Mouse (Mus musculus) ES-E14 (cell line): ENCODE results near the gene Hoxb1. TPM values are rescaled to one million over a fixed set of nuclear protein-coding genes. Genes with fewer than 3 reads are reported as not detected.
A peak's percentile ranks its signal among the peaks of the same experiment; 100 is the strongest.

ENCODE experiments used
- DNase-seq: peaks from one replicate; pipeline ENCODE4 v3.0.0-alpha.2; 2013; ENCODE audit warnings: low read depth, low spot score
- H3K27ac ChIP-seq: 2 replicates; pipeline ENCODE4 v1.5.1; 2012; ENCODE audit warnings: low read depth, mild to moderate bottlenecking, low read length, moderate library complexity, mixed read lengths; ENCODE audit not compliant: poor library complexity, insufficient read depth, severe bottlenecking
- H3K36me3 ChIP-seq: 2 replicates; pipeline ENCODE4 v1.6.1; 2012; ENCODE audit warnings: mild to moderate bottlenecking, low read length, moderate library complexity, mixed read lengths; ENCODE audit not compliant: control insufficient read depth, poor library complexity, insufficient read depth, severe bottlenecking
- H3K4me1 ChIP-seq, 2 experiments: fragments of 150-350 bp in 1 of 2; sonication (generic) in 1 of 2; 2 replicates each; pipeline ENCODE4 v1.6.1; 2012; ENCODE audit warnings: low read length in 2 of 2, mild to moderate bottlenecking in 1 of 2, mixed read lengths in 1 of 2; ENCODE audit not compliant: control insufficient read depth in 2 of 2, insufficient read depth in 2 of 2, poor library complexity in 1 of 2
- H3K4me3 ChIP-seq, 2 experiments: fragments of 150-350 bp in 1 of 2; sonication (generic) in 1 of 2; 2 replicates each; pipeline ENCODE4 v1.5.1; 2012; ENCODE audit warnings: low read length in 2 of 2, low read depth in 1 of 2, mild to moderate bottlenecking in 1 of 2, mixed read lengths in 1 of 2; ENCODE audit not compliant: insufficient read depth in 1 of 2, poor library complexity in 1 of 2, severe bottlenecking in 1 of 2
- H3K9ac ChIP-seq: 2 replicates; pipeline ENCODE4 v1.6.1; 2012; ENCODE audit warnings: low read depth, mild to moderate bottlenecking, low read length, mixed read lengths; ENCODE audit not compliant: poor library complexity, insufficient read depth, severe bottlenecking
- H3K9me3 ChIP-seq: fragments of 150-350 bp; sonication (generic); 2 replicates; pipeline ENCODE4 v1.6.1; 2012; ENCODE audit warnings: low read depth, mild to moderate bottlenecking, low read length; ENCODE audit not compliant: control insufficient read depth, insufficient read depth
- CHD2 ChIP-seq: IDR thresholded peaks from 2 replicates; pipeline ENCODE4 v1.6.1; 2014; ENCODE audit warnings: mild to moderate bottlenecking, low read depth, low read length, inconsistent platforms
- HCFC1 ChIP-seq: IDR thresholded peaks from 2 replicates; pipeline ENCODE4 v1.6.1; 2012; ENCODE audit warnings: low read length, inconsistent platforms, borderline replicate concordance; ENCODE audit not compliant: insufficient read depth
- MAFK ChIP-seq: IDR thresholded peaks from 2 replicates; pipeline ENCODE4 v1.6.1; 2014; ENCODE audit warnings: mild to moderate bottlenecking, low read depth, low read length, inconsistent platforms; ENCODE audit not compliant: insufficient read depth
- ZC3H11A ChIP-seq: IDR thresholded peaks from 2 replicates; pipeline ENCODE4 v1.6.1; 2012; ENCODE audit warnings: low read depth, mild to moderate bottlenecking, inconsistent platforms, low read length, borderline replicate concordance
- ZNF384 ChIP-seq: IDR thresholded peaks from 2 replicates; pipeline ENCODE4 v1.6.1; 2012; ENCODE audit warnings: low read depth, low read length, inconsistent platforms
- in situ Hi-C, 2 experiments: fragments of 600-800 bp; cut with MboI; formaldehyde crosslinking; loops; one replicate each; pipeline ENCODE4 v1.15.1; 2025; ENCODE audit warnings: low sequenced_read_pairs in 2 of 2, inconsistent platforms in 1 of 2; ENCODE audit not compliant: unreplicated experiment in 2 of 2
- total RNA-seq: library from RNA; depleted of rRNA; stranded (reverse); fragments of 300-350 nt; gene quantifications from 2 replicates; pipeline ENCODE4 v1.2.3, GENCODE M21; 2012

The Hoxb1 gene
- total RNA-seq, 1 experiment: 0.49 TPM

DNA sequence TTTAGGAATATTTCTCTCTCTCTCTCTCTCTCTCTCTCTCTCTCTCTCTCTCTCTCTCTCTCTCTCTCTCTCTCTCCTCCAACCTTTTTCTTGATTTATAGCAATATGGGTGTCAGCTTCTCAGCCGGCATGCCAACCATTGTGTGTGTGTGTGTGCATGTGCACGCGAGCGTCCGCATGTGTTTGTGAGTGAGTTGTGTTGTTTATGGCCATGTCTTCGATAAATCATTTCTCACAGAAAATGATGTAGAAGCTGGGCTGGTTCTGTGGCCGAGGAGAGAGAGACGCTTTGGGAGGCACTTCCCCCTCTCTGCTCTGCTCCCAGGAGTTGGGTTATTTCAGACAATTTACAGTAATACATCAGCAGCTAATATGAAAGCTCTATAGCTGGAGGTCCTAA, 36.9 kb upstream of the Hoxb1 start:
- TF ChIP-seq HCFC1: no peak
- no peak for TF ChIP-seq ZNF384
- no peak for TF ChIP-seq ZC3H11A
- no peak for TF ChIP-seq CHD2
- no peak for TF ChIP-seq MAFK
- Histone ChIP-seq H3K4me3 (no peak overlapping the region), H3K36me3 (no peaks in the 10 kb centered on the region), H3K4me1 (no peaks in the 10 kb centered on the region), H3K27ac (no peak overlapping the region), H3K9ac (no peak overlapping the region), H3K9me3 (no peaks in the 10 kb centered on the region)
- in situ Hi-C loops: loop anchor here in 1 of 2 experiments (5.0 kb wide), 1 partner anchor 46 kb away; the partner anchor contains the start of gene Hoxb8
- no peak for DNase-seq

DNA sequence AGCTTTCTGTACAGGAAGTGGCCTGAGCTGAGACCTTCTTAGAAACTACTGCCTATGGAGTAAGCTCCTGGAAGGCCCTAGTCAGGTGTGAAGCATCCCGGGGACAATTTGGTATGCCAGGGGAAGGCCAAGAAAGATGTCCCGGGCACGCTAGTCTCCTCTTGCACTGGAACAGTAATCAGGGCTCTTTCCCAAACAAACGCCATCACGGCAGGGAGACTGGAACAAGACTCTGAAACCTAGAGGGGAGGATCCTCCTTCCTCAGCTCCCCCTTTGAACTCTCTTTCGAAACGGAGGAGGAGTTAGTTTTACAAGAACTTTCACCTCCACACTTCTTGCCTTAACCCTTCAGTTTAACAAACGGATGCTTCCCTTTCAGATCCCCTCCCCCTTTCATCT, 33.4 kb upstream of the Hoxb1 start:
- Histone ChIP-seq H3K9ac (no peak overlapping the region), H3K27ac (no peak overlapping the region), H3K4me1 (no peaks in the 10 kb centered on the region), H3K4me3 (no peak overlapping the region), H3K9me3 (no peaks in the 10 kb centered on the region), H3K36me3 (no peaks in the 10 kb centered on the region)
- TF ChIP-seq CHD2 (no peak), ZNF384 (no peak), ZC3H11A (no peak), HCFC1 (no peak), MAFK (no peak)
- no peak for DNase-seq
- in situ Hi-C loops: loop anchor here (10.0 kb wide), 3 partner anchors 47 to 157 kb away; partner anchors contain the start of genes Hoxb13 (in 1 of the 2), Hoxb7 (in 1 of the 2) and Hoxb8 (in 1 of the 2)

DNA sequence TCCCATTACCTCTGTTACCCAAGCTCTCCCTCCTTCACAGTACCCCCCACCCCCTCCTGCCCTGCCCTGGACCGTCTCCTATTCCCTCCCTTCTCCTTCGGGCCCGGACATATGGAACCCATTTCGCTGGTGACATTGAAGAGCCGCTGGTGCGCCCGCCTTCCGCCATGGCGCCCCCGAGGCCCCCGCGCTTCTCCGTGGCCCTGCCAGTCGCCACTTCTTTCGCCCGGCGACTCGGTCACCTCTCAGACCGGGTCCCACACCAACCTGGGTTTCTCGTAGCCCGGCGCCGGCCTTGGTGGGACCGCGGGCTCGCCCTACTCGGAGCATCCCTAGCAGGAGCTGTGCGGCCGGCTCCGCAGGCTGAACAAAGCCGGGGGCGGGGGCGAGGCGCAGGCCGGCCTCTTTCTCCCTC, 32.9 kb upstream of the Hoxb1 start:
- Histone ChIP-seq H3K9me3 (no peaks in the 10 kb centered on the region), H3K27ac (no peak overlapping the region), H3K9ac (no peak overlapping the region), H3K4me1 (no peaks in the 10 kb centered on the region), H3K4me3 (peak overlapping the region; percentile 13 to 37; a peak in 2 of 4 replicates), H3K36me3 (no peaks in the 10 kb centered on the region)
- in situ Hi-C loops: loop anchor here (10.0 kb wide), 3 partner anchors 48 to 158 kb away; partner anchors contain the start of genes Hoxb13 (in 1 of the 2), Hoxb7 (in 1 of the 2) and Hoxb8 (in 1 of the 2)
- TF ChIP-seq CHD2 (no peak), ZC3H11A (no peak), MAFK (no peak), ZNF384 (no peak), HCFC1 (no peak)
- no peak for DNase-seq

DNA sequence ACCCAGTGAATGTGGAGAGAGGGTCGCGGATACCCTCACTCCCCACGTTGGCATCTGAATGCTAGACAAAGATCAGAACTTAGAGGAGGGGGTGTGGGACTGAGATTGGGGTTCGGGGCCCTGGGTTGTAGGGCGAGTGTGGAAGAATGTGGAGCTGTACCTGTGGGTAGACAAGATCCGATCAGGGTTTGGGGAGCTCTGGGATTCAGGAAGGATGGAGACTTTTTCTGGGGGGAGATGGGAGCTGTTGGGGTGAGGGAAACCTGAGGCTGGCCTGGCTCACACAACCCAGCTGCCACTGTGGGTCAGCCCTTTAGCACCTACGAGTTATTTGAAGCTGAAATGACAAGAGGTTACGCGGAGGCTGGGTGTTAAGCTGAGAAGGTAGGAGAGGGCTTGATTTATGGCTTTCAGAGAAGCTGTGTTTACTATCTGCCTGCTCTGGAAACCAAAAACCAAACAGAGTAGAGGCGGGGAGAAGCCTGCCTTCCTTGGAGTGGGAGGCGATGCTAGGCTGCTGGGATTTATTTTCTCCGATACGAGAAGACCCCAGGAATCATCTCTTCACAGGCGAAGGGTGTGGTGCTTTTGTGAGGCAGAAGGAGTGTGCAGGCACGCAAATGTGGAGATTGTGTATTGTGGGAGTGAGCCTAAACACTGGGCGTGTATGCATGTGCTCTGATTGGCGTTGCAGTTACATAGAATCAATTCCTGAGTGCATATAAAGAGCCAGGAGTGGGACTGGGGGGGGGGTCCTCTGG, 32.1 kb upstream of the Hoxb1 start:
- Histone ChIP-seq H3K36me3 (no peaks in the 10 kb centered on the region), H3K4me3 (peak overlapping the region in 1 of 2 experiments; percentile 37; a peak in 1 of 4 replicates), H3K4me1 (no peaks in the 10 kb centered on the region), H3K27ac (no peak overlapping the region), H3K9ac (no peak overlapping the region), H3K9me3 (no peaks in the 10 kb centered on the region)
- DNase-seq: no peak
- in situ Hi-C loops: loop anchor here (10.0 kb wide), 3 partner anchors 49 to 159 kb away; partner anchors contain the start of genes Hoxb13 (in 1 of the 2), Hoxb7 (in 1 of the 2) and Hoxb8 (in 1 of the 2)
- no peak for TF ChIP-seq MAFK
- no peak for TF ChIP-seq HCFC1
